Mouse (Mus musculus) megakaryocyte, embryonic 14.5 days (primary cell): Measurements from ENCODE around the gene Calr.

Experiments used
- FLI1 ChIP-seq: IDR thresholded peaks from 2 replicates; pipeline ENCODE4 v1.6.1; 2012; ENCODE audit warnings: low read length, inconsistent platforms, mixed read lengths
- GATA1 ChIP-seq: IDR thresholded peaks from 3 replicates; pipeline ENCODE4 v1.6.1; 2012; ENCODE audit warnings: mixed read lengths, low read length, inconsistent platforms, borderline replicate concordance

GRCm38 (mm10) chr8:84832034-84832717 is 14.6 kb downstream of the Calr start:
- TF ChIP-seq GATA1: no peak
- no peak for TF ChIP-seq FLI1
